Mouse (Mus musculus) embryonic fibroblast, embryonic 13.5 days (primary cell): ENCODE results near the gene Nfx1. TPM values are rescaled to one million over a fixed set of nuclear protein-coding genes. Genes with fewer than 3 reads are reported as not detected.

Experiments used
- H3K27ac ChIP-seq: 2 replicates; pipeline ENCODE4 v1.5.1; 2012; ENCODE audit warnings: low read length, control low read depth, inconsistent platforms; ENCODE audit not compliant: insufficient read depth
- H3K4me1 ChIP-seq: 2 replicates; pipeline ENCODE4 v1.6.1; 2011; ENCODE audit warnings: low read length; ENCODE audit not compliant: control insufficient read depth, insufficient read depth
- H3K4me3 ChIP-seq: 2 replicates; pipeline ENCODE4 v1.5.1; 2011; ENCODE audit warnings: mild to moderate bottlenecking, control low read depth, low read length; ENCODE audit not compliant: insufficient read depth
- CTCF ChIP-seq: IDR thresholded peaks from 2 replicates; pipeline ENCODE4 v1.5.1; 2011; ENCODE audit warnings: mild to moderate bottlenecking, control low read depth, low read length, moderate library complexity, borderline replicate concordance; ENCODE audit not compliant: insufficient read depth
- POLR2A ChIP-seq: IDR thresholded peaks from 2 replicates; pipeline ENCODE4 v1.6.1; 2011; ENCODE audit warnings: low read depth, mild to moderate bottlenecking, control low read depth, low read length, moderate library complexity
- polyA plus RNA-seq: library from polyadenylated mRNA; stranded (reverse); fragments of >200 nt; gene quantifications from 2 replicates; pipeline ENCODE4 v1.2.4, GENCODE M21; 2011; ENCODE audit warnings: low read depth; ENCODE audit not compliant: missing spikeins, insufficient read length

Gene Nfx1
- polyA plus RNA-seq, 1 experiment: 70.6 TPM

- Histone ChIP-seq H3K4me1 (peaks cover 2% of the 10 kb centered on the region), H3K27ac (no peak overlapping the region), H3K4me3 (no peak overlapping the region)
- TF ChIP-seq CTCF: no peak
Observed at GRCm38 (mm10) chr4:41000842-41001639, 30.3 kb downstream of the Nfx1 start.

GRCm38 (mm10) chr4:41013351-41013750, 42.6 kb downstream of the Nfx1 start:
- TF ChIP-seq CTCF (no peak), POLR2A (no peak)
- no peaks in the 10 kb centered on the region for H3K4me1 ChIP-seq
- H3K27ac ChIP-seq: no peak overlapping the region
- no peak overlapping the region for H3K4me3 ChIP-seq

GRCm38 (mm10) chr4:41015798-41016197, 45.1 kb downstream of the Nfx1 start:
- Histone ChIP-seq H3K4me1 (no peaks in the 10 kb centered on the region), H3K27ac (no peak overlapping the region), H3K4me3 (no peak overlapping the region)
- TF ChIP-seq POLR2A (no peak), CTCF (no peak)

- Histone ChIP-seq H3K4me1 (peaks cover 10% of the 10 kb centered on the region), H3K4me3 (no peak overlapping the region), H3K27ac (no peak overlapping the region)
- TF ChIP-seq CTCF (no peak), POLR2A (no peak)
Observed at GRCm38 (mm10) chr4:41021094-41021493, 50.4 kb downstream of the Nfx1 start.

- H3K4me1 ChIP-seq: peaks cover 13% of the 10 kb centered on the region
- TF ChIP-seq POLR2A (no peak), CTCF (no peak)
- no peak overlapping the region for H3K4me3 ChIP-seq
- H3K27ac ChIP-seq: peak overlapping the region; percentile 53; the same call in 1 of the 2 replicates
Observed at GRCm38 (mm10) chr4:41026086-41026787, 55.5 kb downstream of the Nfx1 start.

- Histone ChIP-seq H3K27ac (no peak overlapping the region), H3K4me1 (peaks cover 13% of the 10 kb centered on the region), H3K4me3 (no peak overlapping the region)
- TF ChIP-seq POLR2A (no peak), CTCF (no peak)
Observed at GRCm38 (mm10) chr4:41027872-41028271, 57.2 kb downstream of the Nfx1 start.

- H3K4me1 ChIP-seq: peaks cover 13% of the 10 kb centered on the region
- no peak overlapping the region for H3K4me3 ChIP-seq
- TF ChIP-seq POLR2A (no peak), CTCF (no peak)
- no peak overlapping the region for H3K27ac ChIP-seq
Observed at GRCm38 (mm10) chr4:41028272-41028671, 57.6 kb downstream of the Nfx1 start.

- TF ChIP-seq POLR2A (no peak), CTCF (no peak)
- Histone ChIP-seq H3K4me1 (peaks cover 13% of the 10 kb centered on the region), H3K4me3 (no peak overlapping the region), H3K27ac (no peak overlapping the region)
Observed at GRCm38 (mm10) chr4:41029372-41029771, 58.7 kb downstream of the Nfx1 start.

- Histone ChIP-seq H3K27ac (no peak overlapping the region), H3K4me3 (no peak overlapping the region), H3K4me1 (peaks cover 1% of the 10 kb centered on the region; the same call in 1 of the 2 replicates)
- TF ChIP-seq CTCF: no peak
- TF ChIP-seq POLR2A: no peak
Observed at GRCm38 (mm10) chr4:41031242-41031641, 60.5 kb downstream of the Nfx1 start.

- H3K27ac ChIP-seq: no peak overlapping the region
- TF ChIP-seq CTCF (no peak), POLR2A (no peak)
- no peak overlapping the region for H3K4me3 ChIP-seq
- H3K4me1 ChIP-seq: peaks cover 2% of the 10 kb centered on the region; the same call in 1 of the 2 replicates
Observed at GRCm38 (mm10) chr4:41037942-41038341, 67.2 kb downstream of the Nfx1 start.
